Mouse (Mus musculus) adrenal gland, postnatal 14 days (tissue): ENCODE data around the gene Kif19a. TPM values are rescaled to one million over a fixed set of nuclear protein-coding genes. Genes with fewer than 3 reads are reported as not detected.

Source experiments
- DNase-seq: peaks from one replicate; pipeline ENCODE4 v3.0.0; 2021; ENCODE audit warnings: mixed read lengths
- long read RNA-seq, 2 experiments: library from polyadenylated mRNA; stranded (forward); transcript quantifications; one replicate each; pipeline ENCODE4 v2.0.0; 2021
- total RNA-seq: library from RNA; stranded (reverse); gene quantifications from 2 replicates; pipeline ENCODE4 v1.2.3, GENCODE M21; 2021

The Kif19a gene
- total RNA-seq = 0.41 and 0.56 TPM in 2 replicates
- long read RNA-seq, experiment 1 = 0 reads
- long read RNA-seq, experiment 2 = 0 reads

DNA sequence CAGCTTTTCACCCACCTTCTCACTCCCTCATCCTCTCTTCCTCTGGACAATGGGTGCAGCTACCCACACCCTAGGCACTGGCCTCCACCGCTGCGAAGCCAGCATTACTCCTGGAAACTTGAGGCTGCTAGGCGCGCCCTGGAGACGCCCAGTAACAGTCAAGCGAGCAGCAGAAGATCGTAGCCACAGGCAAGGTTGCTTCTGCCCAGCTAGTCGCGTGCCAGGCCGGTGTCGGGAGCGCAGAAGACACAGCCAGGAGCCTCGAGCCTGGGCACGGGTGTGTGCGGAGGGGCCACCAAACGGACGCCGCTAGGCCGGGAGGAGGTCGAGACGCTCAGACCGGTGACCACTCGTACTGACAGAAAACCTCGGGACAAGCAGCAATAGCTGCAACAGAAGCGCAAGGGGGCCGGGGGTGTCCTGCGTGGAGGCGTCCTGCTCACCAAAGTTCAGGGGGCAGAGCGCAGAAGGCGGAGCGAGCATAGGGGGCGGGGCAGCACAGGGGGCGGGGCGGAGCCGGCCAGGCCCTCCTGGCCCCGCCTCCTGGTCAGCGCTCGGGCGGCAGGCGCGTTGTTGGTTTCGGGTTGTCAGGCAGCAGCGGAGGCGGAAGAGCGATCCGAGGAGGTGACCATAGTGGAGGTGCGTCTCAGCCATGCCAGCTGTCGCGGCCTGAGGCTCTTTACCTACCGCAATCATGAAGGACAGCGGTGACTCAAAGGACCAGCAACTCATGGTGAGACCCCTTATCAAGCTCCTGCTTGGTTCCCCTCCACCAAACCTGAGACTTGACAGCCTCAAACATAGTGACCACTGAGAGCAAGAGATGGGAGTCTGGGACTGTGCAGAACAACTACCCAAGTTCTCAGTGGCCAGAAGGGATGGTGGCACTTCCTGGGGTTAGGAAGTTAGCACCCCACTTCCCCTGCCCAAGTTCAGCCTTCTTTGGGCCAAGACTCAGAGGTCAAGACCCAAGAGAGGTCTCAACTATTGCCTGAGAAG is at the start of gene Kif19a:
Gene Kif19a (plus strand): TSS at position 569 of the 999 bp plus-strand sequence.
- peak; percentile 85 for DNase-seq

GRCm38 (mm10) chr11:114715531-114715930 is 49.7 kb upstream of the Kif19a start:
- no peak for DNase-seq

GRCm38 (mm10) chr11:114720535-114720934 is 44.7 kb upstream of the Kif19a start:
- no peak for DNase-seq

GRCm38 (mm10) chr11:114722438-114722837 is 42.8 kb upstream of the Kif19a start:
- peak; percentile 32 for DNase-seq

GRCm38 (mm10) chr11:114723030-114723429 is 42.2 kb upstream of the Kif19a start:
- peak; percentile 82 for DNase-seq

DNA sequence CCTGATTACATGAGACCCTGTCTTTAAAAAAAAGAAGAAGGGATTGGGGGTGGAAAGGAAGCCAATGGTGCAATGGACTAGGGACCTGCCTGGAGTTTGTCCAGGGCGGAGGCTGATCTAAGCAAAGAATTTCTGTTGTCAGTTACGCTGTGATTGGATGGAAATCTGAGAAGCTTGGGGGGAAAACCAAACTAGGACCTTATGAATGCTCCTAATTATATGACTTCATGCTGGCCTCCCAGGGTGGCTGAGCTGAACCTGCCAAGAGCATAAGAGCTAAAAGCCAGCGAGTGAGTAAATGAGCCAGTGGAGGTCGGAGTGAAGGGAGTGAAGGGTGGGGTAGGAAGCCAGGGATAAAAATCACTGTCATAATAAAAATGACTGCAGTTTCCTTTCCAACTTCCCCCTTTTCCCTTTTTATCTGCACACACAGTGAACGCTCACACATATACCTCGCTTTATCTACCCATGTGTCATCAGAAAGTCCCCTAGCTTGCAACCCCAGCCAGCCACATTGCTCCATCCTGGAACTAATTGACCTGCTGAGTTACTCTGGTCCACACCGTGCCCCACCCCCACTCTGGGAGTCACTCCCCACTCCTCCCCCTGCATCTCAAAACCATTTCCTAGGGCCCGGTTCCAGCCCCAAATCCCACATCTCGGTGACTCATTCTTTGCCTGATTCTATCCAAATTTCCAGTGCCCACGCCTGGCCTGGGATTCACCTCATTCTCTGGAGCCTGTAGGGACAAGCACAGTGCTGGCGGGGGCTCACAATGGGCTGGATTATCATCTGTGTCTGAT is 40.2 kb upstream of the Kif19a start:
- DNase-seq = peak; percentile 50

DNA sequence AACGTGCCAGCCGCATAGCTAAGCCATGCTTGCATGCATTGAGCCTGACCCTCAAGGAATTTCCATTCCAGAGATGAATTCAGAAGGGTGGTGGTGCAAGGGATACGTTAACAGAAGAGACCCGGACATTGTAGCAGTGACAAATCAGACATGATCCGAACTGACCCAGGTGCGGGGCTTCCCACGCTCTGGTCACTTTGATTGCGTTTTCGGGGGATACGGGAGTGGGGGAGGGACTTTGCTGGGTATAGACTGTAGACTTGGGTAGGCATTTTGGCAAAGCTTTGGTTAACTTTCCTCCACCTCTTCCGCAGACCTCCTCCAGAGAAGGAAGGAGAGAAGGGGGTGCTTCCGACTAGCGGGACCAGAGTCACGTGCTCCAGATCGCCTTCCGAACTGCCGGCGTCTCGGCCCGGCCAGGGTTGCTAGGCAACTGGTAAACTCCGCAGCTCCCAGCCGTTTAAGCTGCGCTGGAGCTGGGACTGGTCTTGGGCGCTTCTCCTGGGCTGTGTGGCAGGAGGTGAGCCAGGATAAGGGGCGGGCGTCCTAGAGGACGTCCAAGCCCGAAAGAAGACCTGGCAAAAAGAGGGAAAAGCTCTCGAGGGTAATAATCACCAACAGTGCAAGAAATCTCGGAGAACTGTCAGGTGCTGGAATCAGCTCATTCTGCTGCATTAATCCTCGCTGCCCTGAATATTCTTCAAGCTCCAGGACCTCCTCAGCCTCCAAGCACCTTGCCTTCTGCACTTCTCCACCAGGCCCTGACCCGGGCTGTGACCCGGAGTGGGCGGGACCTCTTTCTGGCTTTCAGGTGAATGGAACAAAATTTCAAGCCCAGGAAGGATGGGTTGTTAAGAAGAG is 38.0 kb upstream of the Kif19a start, which contains the start of gene Dnaic2:
Gene Dnaic2 (plus strand): TSS at position 444 of the 861 bp plus-strand sequence.
- peak; percentile 83 for DNase-seq

DNA sequence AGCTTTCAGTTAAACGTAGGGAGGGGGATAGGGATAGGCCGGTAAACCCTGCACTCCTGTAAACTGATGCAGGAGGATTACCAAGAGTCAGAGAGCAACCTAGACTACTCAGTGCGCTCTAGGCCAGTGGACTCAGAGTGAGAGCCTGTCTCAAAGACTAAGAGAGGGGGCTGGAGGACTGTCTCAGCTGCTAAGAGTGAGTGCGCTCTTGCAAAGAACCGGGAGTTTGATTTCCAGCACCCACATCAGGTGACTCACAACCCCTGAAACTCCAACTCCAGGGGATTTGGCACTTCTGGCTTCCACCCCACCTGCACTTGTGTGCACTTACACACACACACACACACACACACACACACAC is 37.4 kb upstream of the Kif19a start:
- no peak for DNase-seq

DNA sequence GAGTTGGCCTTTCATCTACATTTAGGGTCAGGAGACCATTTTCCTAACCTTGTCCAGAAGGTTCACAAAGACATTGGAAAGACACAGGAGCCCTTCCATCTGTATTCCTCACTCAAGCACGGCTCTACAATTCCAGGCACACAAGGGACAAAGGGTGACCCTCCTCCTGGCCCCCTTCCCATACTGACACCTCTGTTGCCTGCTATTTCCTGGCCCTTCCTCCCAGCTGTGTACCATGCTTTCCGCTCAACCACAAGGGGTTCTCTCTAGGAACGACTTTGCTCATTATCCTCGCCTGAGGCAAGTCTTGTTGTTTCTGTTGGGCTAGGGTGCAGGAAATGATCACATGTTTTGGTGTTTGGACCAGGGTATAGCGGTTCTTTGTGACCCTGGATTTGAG is 36.9 kb upstream of the Kif19a start:
- no peak for DNase-seq

DNA sequence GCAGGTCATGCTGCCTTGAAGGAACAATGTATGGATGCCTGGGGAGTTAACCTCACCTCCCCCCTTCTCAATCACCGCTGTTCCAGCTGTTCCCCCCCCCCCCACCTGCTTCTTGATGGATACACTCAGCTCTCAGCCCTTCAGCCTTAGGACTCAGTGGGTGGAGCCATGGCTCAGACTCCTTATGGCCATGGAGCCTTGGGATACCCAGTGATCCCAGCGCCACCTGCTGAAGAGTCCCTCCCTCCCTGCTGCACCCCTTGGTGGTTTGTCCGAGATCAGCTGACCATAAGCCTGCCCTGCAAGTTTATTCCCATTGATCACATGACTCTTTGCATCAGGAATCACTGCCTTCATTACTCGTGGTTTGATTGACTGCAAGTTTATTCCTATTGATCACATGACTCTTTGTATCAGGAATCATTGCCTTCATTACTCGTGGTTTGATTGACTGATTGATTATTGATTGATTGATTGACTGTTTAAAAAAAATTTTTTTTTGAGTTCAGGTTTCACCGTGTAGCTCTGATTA is 35.3 kb upstream of the Kif19a start:
- no peak for DNase-seq

DNA sequence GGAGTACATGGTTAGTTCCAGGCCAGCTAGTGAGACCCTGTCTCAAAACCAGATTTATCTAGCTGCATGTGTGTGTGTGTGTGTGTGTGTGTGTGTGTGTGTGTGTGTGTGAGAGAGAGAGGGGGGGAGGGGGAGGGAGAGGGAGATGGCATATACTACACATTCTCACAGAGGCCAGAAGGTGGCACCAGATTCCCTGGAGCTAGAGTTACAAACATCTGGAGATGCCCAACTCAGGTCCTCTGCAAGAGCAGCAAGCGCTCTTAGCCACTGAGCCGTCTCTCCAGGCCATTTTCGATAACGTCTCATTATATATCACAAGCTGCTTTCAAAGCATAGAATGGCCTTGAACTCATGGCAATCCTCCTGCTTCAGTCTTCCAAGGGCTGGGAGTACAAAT is 33.5 kb upstream of the Kif19a start:
- no peak for DNase-seq

DNA sequence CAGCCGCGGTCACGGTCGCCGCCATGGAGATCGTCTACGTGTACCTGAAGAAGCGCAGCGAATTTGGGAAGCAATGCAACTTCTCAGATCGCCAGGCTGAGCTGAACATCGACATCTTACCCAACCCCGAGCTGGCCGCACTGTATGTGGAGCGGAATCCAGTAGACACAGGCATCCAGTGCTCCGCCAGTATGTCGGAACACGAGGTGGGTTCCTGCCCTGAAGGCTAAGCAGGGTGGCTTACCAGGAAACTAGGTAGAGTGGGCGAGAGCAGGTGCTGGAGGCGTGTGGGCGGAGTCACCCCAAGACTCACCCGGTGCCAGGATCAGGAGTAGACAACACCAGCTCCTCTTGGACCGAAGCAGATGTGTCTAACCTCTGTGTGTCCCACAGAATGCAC is 32.3 kb upstream of the Kif19a start:
- no peak for DNase-seq

GRCm38 (mm10) chr11:114736111-114736510 is 29.1 kb upstream of the Kif19a start:
- no peak for DNase-seq

DNA sequence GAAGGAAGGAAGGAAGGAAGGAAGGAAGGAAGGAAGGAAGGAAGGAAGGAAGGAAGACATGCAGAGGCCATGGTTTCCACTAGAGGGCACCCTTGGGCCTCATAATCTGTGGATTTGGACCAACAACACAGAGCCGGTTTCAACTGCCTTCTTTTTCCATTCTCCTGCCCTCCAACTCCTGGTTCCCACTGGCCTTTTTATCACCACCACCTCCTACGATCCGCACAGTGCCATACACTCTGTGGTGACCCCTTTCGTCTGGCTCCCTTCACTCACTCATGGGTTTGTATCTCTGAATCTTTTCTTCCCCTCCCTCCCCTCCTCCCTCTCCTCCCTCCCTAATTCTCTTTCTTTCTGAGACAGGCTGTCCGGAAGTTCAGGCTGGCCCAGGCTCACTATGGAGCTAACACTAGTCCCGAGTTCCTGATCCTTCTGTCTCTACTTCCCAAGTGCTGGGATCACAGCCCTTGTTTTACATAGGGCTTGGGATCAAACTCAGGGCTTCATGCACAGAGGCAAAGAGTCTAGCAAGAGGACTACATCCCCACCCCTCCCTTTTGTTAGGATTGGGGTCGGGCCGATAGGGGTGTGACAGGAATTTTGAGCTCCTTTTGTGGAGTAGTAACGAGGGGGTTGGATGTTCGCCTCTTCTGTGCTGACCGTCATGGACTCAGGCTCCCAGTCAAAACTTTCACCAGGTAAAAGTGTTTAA is 28.1 kb upstream of the Kif19a start:
- peak; percentile 71 for DNase-seq

DNA sequence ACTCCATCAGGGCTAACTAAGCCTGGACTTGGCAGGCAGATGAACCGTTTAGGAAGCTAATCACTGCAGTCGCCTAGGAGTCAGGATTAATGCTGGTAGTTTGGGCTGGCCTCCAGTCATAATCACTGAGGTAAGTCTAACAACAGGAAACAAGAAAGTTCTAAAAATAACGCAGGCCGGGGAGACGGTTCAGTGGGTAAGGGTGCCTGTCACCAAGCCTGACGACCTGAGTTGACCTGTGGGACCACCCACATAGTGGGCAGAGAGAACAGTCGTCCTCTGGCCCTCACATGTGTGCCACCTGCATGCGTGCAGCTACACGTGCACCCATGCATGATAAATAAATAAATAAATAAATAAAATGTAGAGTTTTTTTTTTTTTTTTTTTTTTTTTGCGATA is 24.6 kb upstream of the Kif19a start:
- no peak for DNase-seq

GRCm38 (mm10) chr11:114741451-114741850 is 23.7 kb upstream of the Kif19a start:
- DNase-seq = no peak

- DNase-seq = peak; percentile 95
Measured at GRCm38 (mm10) chr11:114745134-114745533, 20.1 kb upstream of the Kif19a start.

DNA sequence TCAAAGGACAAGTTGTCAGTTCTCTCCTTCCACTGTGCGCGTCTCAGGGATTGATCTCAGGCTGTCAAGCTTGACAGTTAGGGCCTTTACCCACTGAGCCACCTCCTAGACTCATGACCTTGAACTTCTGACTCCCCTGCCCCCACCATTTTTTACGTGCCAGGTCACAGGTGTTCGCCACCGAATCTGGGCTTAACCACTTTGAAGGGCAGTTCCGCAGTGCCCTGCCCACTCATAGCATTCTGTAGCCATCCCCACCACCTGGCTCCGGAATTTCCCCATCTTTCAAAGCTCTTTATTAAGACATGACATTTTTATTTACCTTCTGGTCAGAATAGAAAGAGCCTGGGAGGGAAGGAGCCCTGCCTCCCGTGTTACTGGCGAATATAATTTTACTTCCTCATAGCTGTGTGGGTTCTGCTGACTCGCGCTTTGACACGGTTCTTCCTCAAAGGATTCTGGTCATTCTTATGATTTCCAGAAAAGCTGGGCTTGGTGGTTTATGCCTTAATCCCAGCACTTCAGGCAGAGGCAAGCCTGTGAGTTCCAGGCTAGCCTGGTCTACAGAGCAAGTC is 17.5 kb upstream of the Kif19a start:
- no peak for DNase-seq

- no peak for DNase-seq
Measured at GRCm38 (mm10) chr11:114769911-114770310, 4.7 kb downstream of the Kif19a start.

- no peak for DNase-seq
Measured at GRCm38 (mm10) chr11:114771896-114772295, 6.7 kb downstream of the Kif19a start.

DNA sequence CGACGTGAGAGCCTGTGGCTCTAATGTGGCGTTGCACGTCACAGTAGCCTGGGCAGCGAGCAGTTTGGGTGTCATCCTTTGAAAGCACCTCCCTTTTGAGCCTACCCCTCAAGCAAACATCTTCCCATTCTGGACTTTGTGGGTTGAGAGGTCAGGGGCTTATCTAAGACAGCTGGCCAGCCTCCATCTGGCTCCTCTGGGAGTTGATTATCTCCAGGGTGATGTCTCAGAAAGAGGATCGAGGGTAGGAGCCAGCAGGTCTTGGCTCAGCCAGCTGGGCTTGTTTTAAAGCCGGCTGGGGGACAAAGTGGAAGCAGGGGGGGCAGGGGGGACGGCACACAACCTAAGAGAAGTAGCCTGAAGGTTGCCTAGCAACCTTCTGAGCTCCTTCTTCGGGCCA is 14.9 kb downstream of the Kif19a start:
- peak; percentile 31 for DNase-seq
